Mouse (Mus musculus) adrenal gland, adult 18-20 months (tissue): ENCODE data around the gene Smim9. TPM values are rescaled to one million over a fixed set of nuclear protein-coding genes. Genes with fewer than 3 reads are reported as not detected.

ENCODE experiments used
- DNase-seq, 2 experiments: peaks; one replicate each; pipeline ENCODE4 v3.0.0; 2021 to 2022; ENCODE audit warnings: low spot score in 2 of 2
- long read RNA-seq, 2 experiments: library from polyadenylated mRNA; stranded (forward); transcript quantifications; one replicate each; pipeline ENCODE4 v2.0.0; 2021
- total RNA-seq, 2 experiments: library from RNA; stranded (reverse); gene quantifications; 1 replicate in 1 of 2; 2 replicates in 1 of 2; pipeline ENCODE4 v1.2.3; 2021

Smim9 gene
- total RNA-seq = not detected
- long read RNA-seq, experiment 1 = 0 reads
- long read RNA-seq, experiment 2 = 0 reads

DNA sequence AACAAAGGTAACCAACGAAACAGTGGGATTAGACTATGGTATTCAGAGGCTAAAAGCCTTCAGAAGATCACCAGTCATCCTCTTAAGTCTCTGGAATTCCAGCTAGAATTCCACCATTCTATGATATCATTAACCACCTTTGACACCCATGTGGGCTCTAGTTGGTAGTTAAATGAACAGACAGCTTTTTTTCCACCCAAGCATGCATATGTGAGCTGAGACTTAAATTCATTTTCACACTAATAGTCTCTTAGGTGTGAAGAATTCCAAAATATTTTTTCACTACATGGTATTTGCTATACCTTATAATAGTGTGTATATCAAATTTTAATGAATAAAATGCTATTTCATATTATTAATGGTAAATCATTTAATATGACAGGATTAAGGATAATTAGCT lies at the start of gene Smim9:
Gene Smim9, minus strand, starts transcription at position 101 of the 400 bp plus-strand sequence.
- DNase-seq = no peak

DNA sequence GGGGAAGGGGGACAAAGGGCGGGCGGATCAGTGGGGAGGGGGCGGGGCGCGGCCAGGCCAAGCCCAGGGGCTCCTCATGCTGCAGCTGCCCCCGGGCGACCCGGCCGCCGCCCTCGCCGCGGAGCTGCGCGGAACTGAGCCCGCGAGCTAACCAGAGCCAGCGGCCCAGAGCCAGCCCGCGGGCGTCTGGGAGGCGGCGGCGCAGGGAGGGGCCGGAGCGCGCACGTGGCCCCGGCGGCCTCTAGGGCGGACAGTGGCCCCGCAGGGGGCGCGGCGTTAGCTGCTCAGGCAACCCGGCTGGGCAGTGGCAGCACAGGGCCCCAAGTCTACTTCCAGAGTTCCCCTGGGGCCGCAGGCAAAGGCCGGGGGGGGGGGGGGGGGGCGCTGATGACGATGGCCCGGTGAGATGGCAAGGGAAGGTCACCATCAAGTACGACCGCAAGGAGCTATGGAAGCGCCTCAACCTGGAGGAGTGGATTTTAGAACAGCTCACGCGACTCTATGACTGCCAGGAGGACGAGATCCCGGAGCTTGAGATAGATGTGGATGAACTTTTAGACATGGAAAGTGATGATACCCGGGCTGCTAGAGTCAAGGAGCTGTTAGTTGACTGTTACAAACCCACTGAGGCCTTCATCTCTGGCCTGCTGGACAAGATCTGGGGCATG lies 7.9 kb downstream of the Smim9 start:
- DNase-seq = peak; percentile 17 to 46

DNA sequence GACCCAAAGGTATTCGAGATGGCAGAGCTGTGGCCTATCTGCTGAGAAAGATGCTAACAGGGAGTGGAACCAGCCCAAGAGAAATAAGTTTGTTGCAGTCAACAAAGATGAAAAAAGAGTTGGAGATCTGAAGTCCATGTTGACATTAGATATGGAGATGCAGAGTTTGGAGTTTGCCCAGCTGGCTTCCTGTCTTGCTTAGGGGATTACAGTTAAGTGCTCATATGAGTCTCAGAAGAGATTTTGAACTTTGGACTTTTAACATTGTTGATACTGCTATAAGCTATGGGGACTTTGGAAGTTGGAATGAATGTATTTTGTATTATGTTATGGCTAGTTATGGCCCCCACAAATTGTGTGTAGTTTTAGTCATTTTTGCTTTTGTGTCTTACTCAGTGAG lies 11.3 kb downstream of the Smim9 start:
- DNase-seq = no peak

DNA sequence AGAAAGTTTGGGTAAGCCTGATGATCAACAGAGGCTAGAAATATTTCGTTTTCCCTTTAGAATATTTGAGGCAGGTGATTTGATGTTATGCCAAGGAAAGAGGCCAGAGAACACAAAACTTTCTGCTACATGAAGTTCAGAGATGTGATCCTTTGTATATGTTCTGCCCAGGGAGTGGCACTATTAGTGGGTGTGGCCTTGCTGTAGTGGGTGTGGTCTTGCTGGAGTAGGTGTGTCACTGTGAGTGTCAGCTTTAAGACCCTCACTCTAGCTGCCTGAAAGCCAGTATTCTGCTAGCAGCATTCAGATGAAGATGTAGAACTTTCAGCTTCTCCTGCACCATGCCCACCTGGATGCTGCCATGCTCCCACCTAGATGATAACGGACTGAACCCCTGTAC lies 13.3 kb downstream of the Smim9 start:
- no peak for DNase-seq

DNA sequence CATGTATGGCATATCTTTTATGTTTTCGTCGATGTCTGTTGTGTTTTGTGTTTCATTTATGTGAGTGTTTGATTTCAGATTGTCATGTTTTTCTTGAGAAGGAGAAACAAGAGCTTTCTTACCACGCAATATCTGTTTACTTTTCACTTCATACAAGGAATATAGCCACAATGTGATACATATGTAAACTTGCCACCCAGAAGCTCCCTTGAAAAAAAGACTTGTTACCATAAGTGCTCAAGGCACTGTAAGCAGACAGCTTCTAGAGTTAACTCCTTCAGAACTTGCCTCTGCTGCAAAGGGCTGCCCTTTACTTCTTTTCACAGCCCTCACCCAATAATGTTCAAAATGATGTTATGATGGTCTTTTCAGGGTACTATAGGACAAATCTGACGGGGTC lies 15.2 kb downstream of the Smim9 start:
- DNase-seq = no peak

DNA sequence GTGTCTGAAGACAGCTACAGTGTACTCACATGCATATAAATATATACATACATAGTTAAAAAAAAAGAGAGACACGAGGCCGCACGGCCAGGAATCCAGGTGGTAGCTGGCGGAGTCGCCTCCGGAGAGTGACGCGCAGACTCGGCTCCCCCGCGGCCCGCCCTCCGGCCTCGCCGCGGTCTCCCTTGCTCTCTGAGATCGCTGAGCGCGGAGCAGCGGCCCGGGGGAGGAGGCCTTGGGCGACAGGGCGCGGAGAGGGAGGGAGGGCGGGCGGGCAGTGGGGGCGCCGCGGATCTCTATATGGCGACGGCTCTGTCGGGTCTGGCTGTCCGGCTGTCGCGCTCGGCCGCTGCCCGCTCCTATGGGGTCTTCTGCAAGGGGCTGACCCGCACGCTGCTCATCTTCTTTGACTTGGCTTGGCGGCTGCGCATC lies 20.4 kb downstream of the Smim9 start:
- peak; percentile 22 to 29 for DNase-seq

DNA sequence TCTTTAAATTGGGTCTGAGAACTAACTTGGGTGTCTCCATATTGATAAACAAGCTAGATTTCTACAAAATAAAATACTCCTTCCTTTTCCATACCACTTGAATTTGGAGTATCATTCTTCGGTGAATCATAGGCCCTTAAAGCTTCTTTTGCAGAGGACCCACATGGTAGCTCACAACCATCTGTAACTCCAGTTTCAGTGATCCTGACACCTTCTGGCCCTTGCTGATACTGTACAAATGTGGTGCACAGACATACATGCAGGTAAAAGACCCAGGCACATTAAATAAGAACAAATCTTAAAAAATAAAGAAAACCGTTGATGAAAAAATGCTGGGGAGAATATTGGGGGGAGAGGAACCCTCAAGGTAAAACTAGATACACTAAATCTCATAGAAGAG lies 25.4 kb downstream of the Smim9 start:
- DNase-seq = no peak

DNA sequence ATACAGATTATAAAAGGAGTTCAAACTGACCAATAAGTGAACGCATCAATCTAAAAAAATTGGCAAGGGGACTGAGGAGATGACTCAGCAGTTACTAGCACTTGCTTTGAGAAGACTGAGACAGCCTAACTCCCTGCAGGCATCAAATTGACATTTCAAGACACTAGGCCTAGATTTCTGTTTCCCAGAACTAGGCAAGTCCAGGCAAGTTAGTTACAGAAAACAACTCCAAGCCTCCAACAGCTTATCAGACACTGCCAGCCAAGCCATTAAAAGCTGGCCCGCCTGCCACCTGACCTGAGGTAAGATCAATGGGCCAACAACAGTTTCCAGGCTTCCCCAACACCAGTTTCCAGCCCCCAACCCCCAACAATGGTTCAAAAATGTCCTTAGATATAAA lies 25.8 kb downstream of the Smim9 start:
- no peak for DNase-seq

DNA sequence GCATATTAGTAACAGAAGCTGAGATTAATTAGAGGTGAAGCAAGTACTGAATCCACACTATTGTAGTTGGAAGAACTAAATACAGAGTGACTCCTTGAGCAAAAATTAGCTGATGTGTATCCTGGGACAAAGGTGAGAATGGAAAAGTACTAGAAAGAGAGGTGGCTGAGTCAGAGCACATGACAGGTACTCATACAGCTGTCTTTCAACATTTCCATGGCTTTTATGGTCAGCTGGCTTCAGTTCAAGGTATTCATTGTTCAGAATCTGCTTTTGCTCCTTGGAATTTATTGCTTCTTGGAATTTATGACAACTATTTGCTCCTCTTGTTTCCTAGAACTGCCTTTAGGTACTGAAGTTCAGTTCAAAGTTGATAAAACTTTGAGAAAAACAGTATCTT lies 26.6 kb downstream of the Smim9 start:
- DNase-seq = no peak

DNA sequence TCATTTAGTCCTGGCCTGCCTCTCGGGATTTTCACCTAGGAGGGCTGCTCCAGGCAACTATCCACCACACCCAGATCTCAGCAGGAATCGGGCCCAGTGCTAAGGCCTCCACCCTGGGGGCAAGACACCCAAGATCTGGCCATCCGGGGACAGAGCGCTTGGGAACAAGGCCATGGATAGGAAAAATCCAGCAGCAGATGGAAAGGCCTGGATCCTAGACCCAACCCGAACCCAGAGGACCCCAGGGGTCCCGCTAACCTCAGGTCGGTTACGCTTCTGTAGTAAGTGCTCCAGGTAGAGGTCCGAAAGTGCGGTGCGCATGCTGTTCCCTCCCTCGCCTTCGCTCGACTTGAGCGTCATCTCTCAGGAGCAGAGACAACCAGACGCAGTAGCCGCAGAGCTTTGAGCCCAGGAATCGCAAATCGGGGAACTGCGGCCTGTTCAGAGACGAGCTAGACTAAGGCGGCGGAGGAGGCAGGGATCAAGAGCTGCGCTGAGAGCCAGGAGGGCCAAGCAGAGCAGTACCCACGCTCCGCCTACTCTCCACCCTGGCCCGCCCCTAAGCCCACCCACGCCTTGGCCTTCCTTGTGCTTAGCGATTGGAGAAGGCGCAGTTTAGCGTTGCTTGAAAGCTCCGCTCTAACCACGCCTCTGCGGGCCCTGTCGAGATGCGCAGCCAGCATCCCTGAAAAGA lies 33.0 kb downstream of the Smim9 start, which contains the start of gene Mpp1:
Gene Mpp1, minus strand, starts transcription at position 550 of the 694 bp plus-strand sequence.
- peak; percentile 65 to 70 for DNase-seq

DNA sequence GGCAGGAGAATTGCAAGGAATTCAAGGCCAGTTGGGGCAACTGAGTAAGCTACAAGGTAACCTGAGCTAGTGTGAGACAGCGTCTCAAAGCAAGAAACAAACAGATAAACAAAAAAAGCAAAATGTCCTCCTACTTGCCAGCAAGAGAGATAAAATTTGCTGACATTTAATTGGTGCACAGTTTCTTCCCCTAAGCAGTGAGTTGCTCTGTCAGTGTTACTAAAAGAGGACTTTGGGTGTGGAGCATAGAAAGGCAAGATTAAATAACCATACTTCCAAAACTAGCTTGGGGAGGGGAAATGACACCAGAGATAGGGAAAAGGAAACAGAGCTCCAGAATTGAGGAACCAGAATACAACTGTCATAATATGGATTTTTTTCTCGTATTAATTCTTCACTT lies 34.1 kb downstream of the Smim9 start:
- no peak for DNase-seq

DNA sequence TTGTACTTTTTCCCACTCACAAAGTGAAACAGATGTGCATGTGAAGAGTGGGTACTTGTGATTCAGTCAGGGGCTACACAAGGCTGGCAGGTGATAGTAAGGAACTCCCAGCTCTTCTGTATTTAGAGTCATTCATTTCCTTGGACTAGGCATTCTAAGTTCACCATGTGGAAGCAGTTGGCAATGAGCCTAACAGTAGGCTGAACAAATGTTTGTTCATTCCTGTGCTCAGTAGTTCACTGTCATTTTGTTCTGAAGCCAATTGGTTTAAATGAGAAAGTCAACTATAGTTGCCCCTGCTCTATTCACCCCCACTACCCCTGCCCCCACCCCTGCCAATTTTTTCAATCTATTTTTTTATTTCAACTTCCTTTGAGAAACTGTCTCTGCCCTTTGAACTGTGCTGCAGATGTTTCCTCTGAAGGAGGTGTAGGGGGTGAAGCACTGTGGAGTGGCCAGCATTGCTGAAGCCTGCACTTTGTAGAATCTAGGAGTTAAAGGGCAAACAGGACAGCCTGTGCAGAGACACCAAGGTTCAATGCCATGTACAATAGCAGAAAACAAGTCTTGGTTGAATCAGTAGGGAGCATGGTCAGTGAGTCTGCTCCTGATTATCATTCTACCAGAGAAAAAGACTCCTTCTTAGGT lies 35.1 kb downstream of the Smim9 start:
- DNase-seq = no peak

DNA sequence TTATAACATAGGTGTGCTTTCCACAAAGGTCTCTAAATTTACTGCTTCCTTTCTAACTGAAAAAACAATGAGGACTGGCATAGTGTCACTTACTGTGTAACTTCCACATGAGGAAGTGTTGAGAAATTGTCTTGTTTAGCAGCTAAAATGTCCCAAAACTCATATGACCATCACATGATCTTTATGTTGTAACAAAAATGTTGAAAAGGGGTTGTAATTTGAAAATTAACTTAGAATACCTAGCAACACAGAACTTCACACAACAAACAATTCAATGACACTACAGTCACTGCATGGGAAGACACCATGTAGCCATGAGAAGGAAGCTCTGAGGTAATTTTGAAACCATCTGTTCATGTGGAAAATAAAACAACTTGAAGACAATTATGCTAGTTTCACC lies 36.7 kb downstream of the Smim9 start:
- DNase-seq = no peak

DNA sequence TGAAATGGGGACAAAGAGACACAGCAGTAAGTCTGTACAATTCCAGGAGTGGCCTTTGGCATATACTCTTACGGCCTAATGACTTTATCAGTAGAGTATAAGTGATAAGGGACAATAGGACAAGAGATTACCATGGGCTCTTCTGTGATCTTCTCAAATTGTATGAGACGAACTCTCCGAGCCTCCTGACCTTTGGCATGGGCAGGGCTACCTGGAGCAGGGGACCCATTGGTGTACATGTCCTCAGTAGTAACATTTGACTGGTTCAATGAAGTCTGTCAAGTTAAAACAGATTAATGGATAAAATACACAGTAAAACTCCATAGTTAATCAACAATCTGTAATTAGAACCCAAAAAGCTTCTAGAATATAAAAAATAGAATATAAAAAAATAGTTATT lies 38.0 kb downstream of the Smim9 start:
- no peak for DNase-seq

DNA sequence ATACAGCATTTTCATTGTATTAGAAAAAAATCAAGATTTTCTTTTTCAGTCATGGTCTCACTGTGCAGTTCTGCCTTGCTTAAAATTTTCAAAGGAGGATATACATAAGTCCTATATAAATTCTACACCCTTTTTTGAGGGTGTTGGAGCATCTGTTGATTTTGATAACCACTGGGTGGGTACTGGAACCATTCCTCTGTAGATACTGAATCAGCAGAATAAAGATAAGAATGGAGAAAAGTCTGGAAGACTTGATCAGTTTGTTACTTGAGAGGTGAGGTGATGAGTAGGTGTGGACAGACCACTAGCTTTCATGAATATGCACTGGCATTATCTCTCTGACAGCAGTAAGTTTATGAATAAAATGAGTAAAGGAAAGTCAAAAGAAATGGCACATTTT lies 48.0 kb downstream of the Smim9 start:
- DNase-seq = no peak

DNA sequence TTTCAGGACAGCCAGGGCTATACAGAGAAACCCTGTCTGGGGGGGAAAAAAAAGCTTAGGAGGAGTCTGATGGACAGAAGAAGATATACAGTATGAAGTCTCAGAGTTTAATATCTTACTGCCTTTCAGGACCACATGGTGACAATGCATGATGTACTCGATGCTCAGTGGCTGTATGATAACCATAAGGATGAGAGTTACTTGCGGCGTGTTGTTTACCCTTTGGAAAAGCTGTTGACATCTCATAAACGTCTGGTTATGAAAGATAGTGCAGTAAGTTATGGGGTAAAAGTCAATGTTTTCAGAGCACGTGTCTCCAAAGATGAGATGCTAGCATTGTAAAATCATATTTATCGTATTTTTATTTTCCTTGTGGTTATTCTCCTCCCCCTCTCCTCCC lies 61.3 kb downstream of the Smim9 start:
- DNase-seq = no peak

DNA sequence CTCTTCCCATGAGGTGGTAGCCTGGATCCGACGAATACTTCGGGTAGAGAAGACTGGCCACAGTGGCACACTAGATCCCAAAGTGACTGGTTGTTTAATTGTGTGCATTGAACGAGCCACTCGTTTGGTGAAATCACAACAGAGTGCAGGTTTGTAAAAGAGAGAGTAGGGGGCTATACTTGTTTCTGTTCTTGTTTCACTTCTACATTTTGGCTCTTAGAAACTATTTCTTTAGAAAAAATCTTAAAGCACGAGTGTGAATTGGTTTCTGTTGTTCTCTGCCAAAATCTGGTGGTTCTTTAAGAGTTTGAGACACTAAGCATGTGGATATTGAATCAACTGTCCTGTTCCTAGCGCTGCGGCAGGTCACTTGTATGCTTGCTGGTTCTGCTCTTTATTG lies 64.8 kb downstream of the Smim9 start:
- DNase-seq = no peak

DNA sequence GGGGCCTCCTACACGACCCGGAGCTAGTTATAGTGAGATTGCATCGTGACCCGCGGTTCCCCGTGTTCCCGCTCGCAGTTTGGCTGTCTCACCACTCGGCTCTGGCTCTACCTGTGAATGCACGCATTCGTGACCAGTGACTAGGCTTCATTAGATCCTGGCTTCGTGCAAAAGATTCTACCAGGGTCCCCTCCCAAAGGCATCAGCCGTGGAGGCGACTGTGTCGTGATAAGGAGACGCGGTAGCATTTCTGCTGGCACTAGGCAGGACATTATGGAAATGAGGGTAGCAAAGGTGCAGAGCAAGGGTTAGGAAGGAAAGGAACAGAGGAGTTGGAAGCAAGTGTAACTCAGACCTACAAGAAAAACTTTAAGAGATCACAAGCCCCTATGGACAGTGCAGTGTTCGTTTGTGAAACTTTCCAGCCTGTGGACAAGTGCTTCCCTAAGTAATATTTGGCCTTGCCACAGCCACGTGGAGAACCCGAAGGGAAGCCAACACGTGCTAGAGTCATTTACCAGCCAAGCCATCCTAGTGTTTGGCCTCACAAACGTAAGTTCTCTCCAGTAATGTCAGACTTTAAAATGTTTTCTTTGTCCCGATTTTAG lies 67.3 kb downstream of the Smim9 start:
- peak in 1 of 2 experiments; percentile 15 for DNase-seq
